Mouse (Mus musculus) cerebellum, postnatal 36 days (tissue): Measurements from ENCODE around the gene Ubl7.

Experiments used
- DNase-seq, 2 experiments: peaks; one replicate each; pipeline ENCODE4 v3.0.0; 2021 to 2022; ENCODE audit warnings: mixed read lengths in 2 of 2

Gene Ubl7

DNA sequence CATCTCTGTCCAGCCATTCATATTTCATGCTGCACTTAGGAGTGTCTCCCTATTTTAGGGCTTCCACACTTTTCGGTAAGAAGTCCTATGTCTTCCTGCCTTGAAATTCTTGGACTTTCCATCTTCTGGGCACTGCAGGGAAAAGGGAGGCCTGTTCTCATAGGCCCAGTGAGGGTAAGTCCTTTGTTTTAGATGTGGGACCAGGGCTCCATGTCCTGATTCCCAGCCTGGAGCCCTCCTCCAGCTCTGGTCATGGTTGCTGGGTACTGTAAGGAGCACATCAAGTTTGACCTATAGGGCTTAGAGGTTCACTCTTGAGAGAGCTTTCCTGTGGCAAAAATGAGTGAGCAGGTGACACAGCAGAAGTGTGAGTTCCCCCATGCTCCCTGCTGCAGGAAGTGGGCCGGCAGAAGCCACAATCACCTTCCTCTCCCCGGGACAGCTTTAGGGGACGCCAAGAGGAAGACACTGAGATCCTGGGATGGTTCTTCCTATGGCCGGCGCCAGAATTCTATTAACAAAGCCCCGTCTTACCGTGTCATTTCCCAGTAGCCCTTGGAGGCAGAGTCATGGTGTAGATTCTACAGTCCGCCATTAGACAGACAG is 57.5 kb downstream of the Ubl7 start:
- no peak for DNase-seq

- no peak for DNase-seq
These were observed 58.2 kb downstream of the Ubl7 start for GRCm38 (mm10) chr9:57968783-57969542.

DNA sequence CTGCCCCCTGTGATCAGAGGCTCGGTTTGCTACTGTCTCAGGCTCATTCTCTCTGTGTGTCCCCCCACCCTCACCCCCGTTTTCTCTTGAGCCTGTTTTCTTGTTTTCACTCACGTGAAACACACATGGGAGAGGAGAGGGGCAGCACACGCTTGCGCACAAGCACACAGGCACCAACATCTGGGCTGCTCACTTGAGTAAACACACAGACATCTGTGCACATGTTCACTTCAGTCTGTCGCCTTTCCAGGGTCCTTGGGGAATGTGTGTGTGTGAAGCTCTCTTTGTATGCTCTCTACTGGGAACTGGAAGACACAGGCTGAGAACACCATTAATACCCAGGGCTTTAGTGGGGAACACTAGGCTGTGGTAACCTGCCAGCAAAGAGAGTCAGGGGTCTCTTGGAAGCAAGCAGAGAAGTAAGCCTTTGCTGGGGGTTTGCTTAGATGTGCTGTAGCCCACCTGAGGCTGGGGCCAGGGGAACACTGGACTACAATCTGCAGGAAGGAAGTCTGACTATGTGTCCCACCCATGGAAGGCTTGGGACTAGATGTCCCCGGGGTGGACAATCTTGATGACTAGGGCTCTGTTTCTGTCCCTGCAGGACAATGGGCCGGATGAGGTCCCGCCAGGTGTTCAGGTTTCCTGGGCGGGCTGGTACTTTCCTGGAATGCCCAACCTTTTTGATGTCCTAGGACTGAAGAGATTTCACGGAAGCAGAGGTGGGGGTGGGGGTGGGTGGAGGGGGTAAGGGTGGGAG is 59.1 kb downstream of the Ubl7 start:
- no peak for DNase-seq

GRCm38 (mm10) chr9:57971413-57971812 is 60.6 kb downstream of the Ubl7 start:
- DNase-seq: no peak

DNA sequence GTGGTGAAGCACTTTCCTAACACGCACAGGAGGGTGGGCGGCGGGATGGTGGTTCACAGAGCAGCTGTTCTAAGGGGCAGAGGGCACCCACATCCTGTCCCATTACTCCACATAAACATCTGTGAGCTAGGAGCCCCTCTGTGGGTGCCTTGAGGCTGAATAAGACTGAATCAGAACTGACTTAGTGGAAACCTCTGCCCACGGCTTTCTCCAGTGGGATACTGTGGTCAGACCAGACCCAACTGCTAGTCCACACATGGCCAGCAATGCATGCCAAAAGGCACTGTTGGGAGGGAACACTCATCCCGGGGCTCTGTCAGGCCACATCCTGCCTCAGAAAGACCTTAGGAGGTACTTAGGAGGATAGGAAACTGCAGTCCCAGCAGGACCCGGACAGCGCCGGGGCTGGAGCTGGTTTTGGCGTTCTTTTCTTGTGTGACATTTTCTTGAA is 61.4 kb downstream of the Ubl7 start:
- no peak for DNase-seq

- no peak for DNase-seq
These were observed 62.1 kb downstream of the Ubl7 start for GRCm38 (mm10) chr9:57972776-57973439.

GRCm38 (mm10) chr9:57973440-57974066 is 62.8 kb downstream of the Ubl7 start:
- no peak for DNase-seq

GRCm38 (mm10) chr9:57974221-57974620 is 63.4 kb downstream of the Ubl7 start:
- DNase-seq: no peak

- DNase-seq: no peak
These were observed 64.5 kb downstream of the Ubl7 start for GRCm38 (mm10) chr9:57975200-57975821.

- no peak for DNase-seq
These were observed 67.2 kb downstream of the Ubl7 start for GRCm38 (mm10) chr9:57978025-57978424.

DNA sequence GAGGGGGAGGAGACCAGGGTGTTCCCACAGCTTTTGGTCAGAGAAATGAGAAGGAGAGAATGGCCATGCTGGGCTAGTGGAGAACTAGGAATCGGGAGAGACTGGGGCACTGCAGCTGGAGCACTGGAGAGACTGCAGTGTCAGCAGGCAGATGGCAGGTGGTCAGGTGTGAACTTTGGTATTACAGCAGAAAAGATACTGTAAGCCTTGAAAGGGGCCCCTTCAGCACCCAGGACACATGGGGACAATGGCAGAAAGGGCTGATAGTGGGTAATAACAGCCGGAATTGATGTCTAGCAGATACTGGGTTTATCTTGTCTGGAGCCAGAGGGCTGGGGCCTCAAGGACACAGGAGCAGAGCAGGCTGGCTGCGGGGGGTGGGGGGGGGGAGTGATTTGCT is 68.1 kb downstream of the Ubl7 start:
- DNase-seq: no peak
